Mouse (Mus musculus) intestine, embryonic 15.5 days (tissue): ENCODE measurements at regions not wholly inside any gene's neighbourhood (a gene's known extent, or its start where the extent isn't known, plus 50 kb on each side); places are given as distances from the start of the nearest gene placed in this dataset.
A peak's percentile ranks its signal among the peaks of the same experiment; 100 is the strongest.

ENCODE experiments used
- ATAC-seq: fragments of 200-750 bp; cut with Nextera tagmentation; 2 replicates; pipeline ENCODE4 v1.8.0; 2017; ENCODE audit warnings: moderate TSS enrichment, moderate library complexity
- H3K27ac ChIP-seq: fragments of 300-500 bp; sonication (generic); 2 replicates; pipeline ENCODE4 v1.5.1; 2015; ENCODE audit warnings: mild to moderate bottlenecking, inconsistent platforms
- H3K27me3 ChIP-seq: fragments of 300-500 bp; sonication (generic); replicated peaks from 2 replicates; pipeline ENCODE4 v1.6.1; 2015; ENCODE audit warnings: inconsistent platforms
- H3K36me3 ChIP-seq: fragments of 300-500 bp; sonication (generic); 2 replicates; pipeline ENCODE4 v1.6.1; 2015; ENCODE audit warnings: inconsistent platforms
- H3K4me1 ChIP-seq: fragments of 300-500 bp; sonication (generic); replicated peaks from 2 replicates; pipeline ENCODE4 v1.6.1; 2015; ENCODE audit warnings: inconsistent platforms
- H3K4me2 ChIP-seq: fragments of 300-500 bp; sonication (generic); replicated peaks from 2 replicates; pipeline ENCODE4 v1.6.1; 2015; ENCODE audit warnings: mild to moderate bottlenecking, inconsistent platforms
- H3K4me3 ChIP-seq: fragments of 300-500 bp; sonication (generic); replicated peaks from 2 replicates; pipeline ENCODE4 v1.5.1; 2015; ENCODE audit warnings: inconsistent platforms
- H3K9ac ChIP-seq: fragments of 300-500 bp; sonication (generic); 2 replicates; pipeline ENCODE4 v1.6.1; 2015; ENCODE audit warnings: inconsistent platforms
- H3K9me3 ChIP-seq: fragments of 300-500 bp; sonication (generic); 2 replicates; pipeline ENCODE4 v1.6.1; 2016; ENCODE audit warnings: inconsistent platforms
- WGBS: fragments of 180-500 bp; shearing (Covaris S2); methylation state at CpG from one replicate; pipeline ENCODE4 v1.1.7; 2015; 5-methylcytosine and 5-hydroxymethylcytosine counted together

GRCm38 (mm10) chr8:116069538-116069937 is 361.9 kb upstream of the Maf start:
- Histone ChIP-seq H3K27ac (no peak overlapping the region), H3K4me2 (no peak overlapping the region), H3K9ac (no peak overlapping the region), H3K36me3 (no peaks in the 10 kb centered on the region), H3K9me3 (no peaks in the 10 kb centered on the region), H3K4me3 (no peak overlapping the region), H3K4me1 (0 out of 2 replicates have a peak, but pooled peaks cover 2% of the 10 kb centered on the region), H3K27me3 (no peaks in the 10 kb centered on the region)
- 92% methylated on average over 3 of the region's 3 CpGs for WGBS
- ATAC-seq = no peak

DNA sequence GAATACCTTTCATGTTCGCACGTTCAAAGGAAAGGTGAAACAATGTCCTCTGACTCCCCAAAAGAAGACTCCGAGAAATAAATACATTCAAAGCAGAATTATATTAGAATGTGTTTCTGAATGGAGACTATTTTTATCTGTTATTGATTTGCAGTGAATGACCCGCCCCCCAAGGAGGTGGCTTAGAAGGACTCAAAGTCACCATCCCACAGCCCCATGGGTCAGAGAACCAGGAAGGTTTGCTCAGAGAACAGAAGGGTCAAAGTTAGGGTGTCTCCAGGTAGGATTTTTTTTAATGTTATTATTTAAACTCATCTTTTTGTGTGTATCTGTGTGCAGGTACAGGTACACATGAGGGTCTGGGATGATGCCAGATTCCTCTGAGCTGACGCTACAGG is 360.4 kb upstream of the Maf start:
- no peak overlapping the region for H3K4me3 ChIP-seq
- H3K9ac ChIP-seq = no peak overlapping the region
- no peaks in the 10 kb centered on the region for H3K27me3 ChIP-seq
- WGBS = 82% methylated on average over 5 of the region's 5 CpGs
- no peak overlapping the region for H3K4me2 ChIP-seq
- no peaks in the 10 kb centered on the region for H3K9me3 ChIP-seq
- ATAC-seq = peak; percentile 61
- H3K36me3 ChIP-seq = no peaks in the 10 kb centered on the region
- 0 out of 2 replicates have a peak overlapping the region, but pooled peaks have one; percentile 36 for H3K27ac ChIP-seq
- H3K4me1 ChIP-seq = 0 out of 2 replicates have a peak, but pooled peaks cover 2% of the 10 kb centered on the region

GRCm38 (mm10) chr8:116067182-116067977 is 359.8 kb upstream of the Maf start:
- ATAC-seq = peak; percentile 94
- Histone ChIP-seq H3K4me2 (no peak overlapping the region), H3K27ac (peak overlapping the region; percentile 70; the same call in 1 of the 2 replicates), H3K9me3 (no peaks in the 10 kb centered on the region), H3K9ac (no peak overlapping the region), H3K4me3 (no peak overlapping the region), H3K36me3 (no peaks in the 10 kb centered on the region), H3K4me1 (0 out of 2 replicates have a peak, but pooled peaks cover 2% of the 10 kb centered on the region), H3K27me3 (no peaks in the 10 kb centered on the region)
- 50% methylated on average over 9 of the region's 9 CpGs for WGBS

- no peak overlapping the region for H3K4me2 ChIP-seq
- 0 out of 2 replicates have a peak, but pooled peaks cover 2% of the 10 kb centered on the region for H3K4me1 ChIP-seq
- H3K27me3 ChIP-seq = no peaks in the 10 kb centered on the region
- no peak for ATAC-seq
- H3K36me3 ChIP-seq = no peaks in the 10 kb centered on the region
- 87% methylated on average over 7 of the region's 7 CpGs for WGBS
- H3K9me3 ChIP-seq = no peaks in the 10 kb centered on the region
- no peak overlapping the region for H3K4me3 ChIP-seq
- H3K27ac ChIP-seq = no peak overlapping the region
- no peak overlapping the region for H3K9ac ChIP-seq
Observed at GRCm38 (mm10) chr8:116065871-116066270, 358.3 kb upstream of the Maf start.

DNA sequence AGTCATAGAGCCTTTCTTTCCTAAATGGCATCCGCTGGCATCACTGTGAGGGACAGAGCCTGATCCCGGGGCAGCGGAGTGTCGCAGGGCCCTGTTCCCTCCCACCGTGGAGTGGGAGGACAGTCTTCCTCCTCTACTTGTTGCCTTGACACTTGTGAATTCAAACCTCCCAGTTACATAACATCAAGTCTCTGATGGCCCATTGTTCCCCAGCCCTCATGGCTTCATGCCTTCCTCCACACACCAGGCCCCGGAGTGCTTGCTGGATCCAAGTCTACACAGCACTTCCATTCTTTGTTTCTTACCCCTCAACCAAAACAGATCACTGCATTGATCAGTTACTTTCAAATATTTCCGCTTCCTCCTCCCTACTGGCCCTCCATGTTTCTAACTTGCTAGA is 357.7 kb upstream of the Maf start:
- WGBS = 93% methylated on average over 7 of the region's 7 CpGs
- Histone ChIP-seq H3K4me1 (0 out of 2 replicates have a peak, but pooled peaks cover 2% of the 10 kb centered on the region), H3K27ac (no peak overlapping the region), H3K36me3 (no peaks in the 10 kb centered on the region), H3K9me3 (no peaks in the 10 kb centered on the region), H3K9ac (no peak overlapping the region), H3K4me2 (no peak overlapping the region), H3K27me3 (no peaks in the 10 kb centered on the region), H3K4me3 (no peak overlapping the region)
- no peak for ATAC-seq

- WGBS = 82% methylated on average over 11 of the region's 11 CpGs
- no peaks in the 10 kb centered on the region for H3K27me3 ChIP-seq
- ATAC-seq = peak; percentile 31; the same call in 1 of the 2 replicates
- H3K9me3 ChIP-seq = no peaks in the 10 kb centered on the region
- no peaks in the 10 kb centered on the region for H3K36me3 ChIP-seq
- no peak overlapping the region for H3K4me2 ChIP-seq
- no peak overlapping the region for H3K27ac ChIP-seq
- H3K4me3 ChIP-seq = no peak overlapping the region
- 0 out of 2 replicates have a peak, but pooled peaks cover 2% of the 10 kb centered on the region for H3K4me1 ChIP-seq
- H3K9ac ChIP-seq = no peak overlapping the region
Observed at GRCm38 (mm10) chr8:116064562-116064961, 357.0 kb upstream of the Maf start.

DNA sequence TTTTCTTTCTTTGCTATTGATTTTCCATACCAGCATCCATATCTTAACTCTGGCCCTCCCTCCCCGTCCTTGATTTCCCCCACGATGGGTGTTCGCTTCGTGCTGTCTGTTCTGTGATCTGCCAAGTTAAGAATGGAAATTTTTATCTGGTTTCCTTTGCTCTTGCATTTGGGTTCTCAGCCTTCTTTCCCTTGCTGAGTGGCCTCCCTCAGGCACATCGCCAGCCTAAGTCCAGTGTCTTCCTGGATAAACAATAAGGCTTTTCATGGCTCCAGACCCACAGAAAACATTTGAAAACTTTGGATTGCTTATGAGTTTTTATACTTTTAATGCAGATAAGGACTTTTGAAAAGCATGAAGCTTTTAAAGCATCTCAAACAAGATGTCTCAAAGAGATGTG is 355.9 kb upstream of the Maf start:
- Histone ChIP-seq H3K27me3 (no peaks in the 10 kb centered on the region), H3K9ac (no peak overlapping the region), H3K36me3 (no peaks in the 10 kb centered on the region), H3K9me3 (no peaks in the 10 kb centered on the region), H3K4me1 (0 out of 2 replicates have a peak, but pooled peaks cover 2% of the 10 kb centered on the region), H3K27ac (no peak overlapping the region), H3K4me3 (no peak overlapping the region), H3K4me2 (no peak overlapping the region)
- 79% methylated on average over 5 of the region's 5 CpGs for WGBS
- no peak for ATAC-seq

- Histone ChIP-seq H3K4me3 (no peak overlapping the region), H3K9ac (no peak overlapping the region), H3K9me3 (no peaks in the 10 kb centered on the region), H3K27me3 (no peaks in the 10 kb centered on the region), H3K4me2 (no peak overlapping the region), H3K27ac (no peak overlapping the region), H3K4me1 (peaks cover 2% of the 10 kb centered on the region; the same call in 1 of the 2 replicates), H3K36me3 (no peaks in the 10 kb centered on the region)
- WGBS = 55% methylated on average over 7 of the region's 7 CpGs
- ATAC-seq = peak; percentile 74
Observed at GRCm38 (mm10) chr8:116053483-116053882, 345.9 kb upstream of the Maf start.

- 74% methylated on average over 6 of the region's 6 CpGs for WGBS
- no peak; the same call in 1 of the 2 replicates for ATAC-seq
- no peaks in the 10 kb centered on the region for H3K9me3 ChIP-seq
- H3K27ac ChIP-seq = no peak overlapping the region
- no peak overlapping the region for H3K4me2 ChIP-seq
- H3K36me3 ChIP-seq = no peaks in the 10 kb centered on the region
- no peaks in the 10 kb centered on the region for H3K27me3 ChIP-seq
- H3K4me1 ChIP-seq = peaks cover 2% of the 10 kb centered on the region; the same call in 1 of the 2 replicates
- H3K9ac ChIP-seq = no peak overlapping the region
- H3K4me3 ChIP-seq = no peak overlapping the region
Observed at GRCm38 (mm10) chr8:116053043-116053442, 345.4 kb upstream of the Maf start.

DNA sequence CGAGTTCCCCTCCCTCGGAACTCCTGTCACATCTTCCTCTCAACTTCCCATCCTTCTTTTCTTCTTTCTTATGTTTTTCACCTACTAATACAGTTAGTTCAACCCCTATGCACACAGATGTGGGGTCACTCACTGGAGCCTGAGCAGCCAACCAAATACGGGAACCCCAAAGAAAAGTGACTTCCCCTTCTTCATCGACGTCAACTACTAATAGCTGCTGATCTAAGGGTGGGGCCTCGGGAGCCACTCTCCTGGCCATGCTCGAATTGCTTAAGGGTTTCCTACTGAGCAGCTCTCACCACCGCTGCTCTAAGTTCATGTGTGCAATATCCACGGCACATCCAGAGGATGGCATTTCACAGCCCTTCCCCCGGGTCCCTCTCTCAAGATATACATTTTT is 340.9 kb upstream of the Maf start:
- H3K4me2 ChIP-seq = no peak overlapping the region
- H3K27ac ChIP-seq = no peak overlapping the region
- 89% methylated on average over 10 of the region's 10 CpGs for WGBS
- no peaks in the 10 kb centered on the region for H3K36me3 ChIP-seq
- no peak overlapping the region for H3K4me3 ChIP-seq
- ATAC-seq = no peak
- no peaks in the 10 kb centered on the region; the same call in 1 of the 2 replicates for H3K4me1 ChIP-seq
- no peak overlapping the region for H3K9ac ChIP-seq
- no peaks in the 10 kb centered on the region for H3K27me3 ChIP-seq
- H3K9me3 ChIP-seq = no peaks in the 10 kb centered on the region

- no peaks in the 10 kb centered on the region for H3K4me1 ChIP-seq
- ATAC-seq = no peak
- no peaks in the 10 kb centered on the region for H3K36me3 ChIP-seq
- H3K9ac ChIP-seq = no peak overlapping the region
- no peaks in the 10 kb centered on the region for H3K27me3 ChIP-seq
- H3K9me3 ChIP-seq = no peaks in the 10 kb centered on the region
- H3K27ac ChIP-seq = no peak overlapping the region
- no peak overlapping the region for H3K4me2 ChIP-seq
- WGBS = 60% methylated on average over 3 of the region's 3 CpGs
- H3K4me3 ChIP-seq = no peak overlapping the region
Observed at GRCm38 (mm10) chr8:116046859-116047258, 339.3 kb upstream of the Maf start.

- WGBS = 87% methylated on average over 3 of the region's 3 CpGs
- no peak overlapping the region for H3K4me2 ChIP-seq
Observed at GRCm38 (mm10) chr8:116045526-116045925, 337.9 kb upstream of the Maf start.

DNA sequence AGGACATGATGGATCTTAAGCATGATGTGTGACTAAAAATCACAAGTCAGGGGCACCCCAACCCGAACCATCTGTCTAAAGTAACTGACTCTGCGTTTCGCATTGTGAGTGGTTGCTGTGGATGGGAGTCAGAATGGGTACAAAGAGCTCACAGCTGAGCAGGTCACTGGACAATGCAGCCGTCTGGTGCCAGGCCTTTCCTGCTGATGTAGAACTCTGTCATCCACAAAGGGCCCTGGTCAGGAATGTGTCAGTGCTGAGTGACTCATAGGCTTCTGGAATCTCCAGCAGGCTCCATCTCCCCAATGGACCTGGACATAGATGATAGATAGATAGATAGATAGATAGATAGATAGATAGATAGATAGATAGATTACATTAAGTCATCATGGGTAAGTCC is 335.8 kb upstream of the Maf start:
- ATAC-seq = no peak
- WGBS = 88% methylated on average over 4 of the region's 4 CpGs
- Histone ChIP-seq H3K9me3 (no peaks in the 10 kb centered on the region), H3K27ac (no peak overlapping the region), H3K4me1 (no peaks in the 10 kb centered on the region), H3K36me3 (no peaks in the 10 kb centered on the region), H3K9ac (no peak overlapping the region), H3K4me2 (no peak overlapping the region), H3K27me3 (no peaks in the 10 kb centered on the region), H3K4me3 (no peak overlapping the region)

More at GRCm38 (mm10) chr8:116045526-116045925, 337.9 kb upstream of the Maf start:
- no peaks in the 10 kb centered on the region for H3K36me3 ChIP-seq
- no peak overlapping the region for H3K9ac ChIP-seq
- H3K27me3 ChIP-seq = no peaks in the 10 kb centered on the region
- H3K4me3 ChIP-seq = no peak overlapping the region
- no peak for ATAC-seq
- H3K27ac ChIP-seq = no peak overlapping the region
- no peaks in the 10 kb centered on the region for H3K9me3 ChIP-seq
- H3K4me1 ChIP-seq = no peaks in the 10 kb centered on the region
